Mouse (Mus musculus) layer of hippocampus, adult 8-10 months (tissue): ENCODE measurements at regions not wholly inside any gene's neighbourhood (a gene's known extent, or its start where the extent isn't known, plus 50 kb on each side); places are given as distances from the start of the nearest gene placed in this dataset.
A peak's percentile ranks its signal among the peaks of the same experiment; 100 is the strongest.

Experiments used
- DNase-seq, 2 experiments: peaks; one replicate each; pipeline ENCODE4 v3.0.0; 2022; ENCODE audit warnings: low spot score in 2 of 2

DNA sequence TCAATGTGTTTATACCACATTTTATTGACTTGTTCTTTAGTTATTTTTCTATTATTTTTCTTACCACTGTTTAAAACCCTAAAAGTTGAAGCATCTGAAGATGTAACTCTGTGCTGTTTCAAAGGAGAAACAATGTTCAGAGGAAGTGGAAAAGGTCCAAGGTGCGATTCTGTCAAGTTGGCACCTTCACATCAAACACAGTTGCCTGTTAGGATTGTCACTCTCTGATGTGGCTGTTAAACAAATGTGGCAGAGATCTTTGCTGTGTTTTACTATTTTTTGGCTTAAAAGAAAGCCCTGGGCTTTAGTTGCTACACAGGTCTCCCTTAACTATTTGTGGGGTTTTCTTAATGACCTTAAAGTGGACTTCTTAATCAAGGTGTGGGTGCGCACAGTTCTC lies 190.2 kb upstream of the Cxcr4 start:
- no peak for DNase-seq

DNA sequence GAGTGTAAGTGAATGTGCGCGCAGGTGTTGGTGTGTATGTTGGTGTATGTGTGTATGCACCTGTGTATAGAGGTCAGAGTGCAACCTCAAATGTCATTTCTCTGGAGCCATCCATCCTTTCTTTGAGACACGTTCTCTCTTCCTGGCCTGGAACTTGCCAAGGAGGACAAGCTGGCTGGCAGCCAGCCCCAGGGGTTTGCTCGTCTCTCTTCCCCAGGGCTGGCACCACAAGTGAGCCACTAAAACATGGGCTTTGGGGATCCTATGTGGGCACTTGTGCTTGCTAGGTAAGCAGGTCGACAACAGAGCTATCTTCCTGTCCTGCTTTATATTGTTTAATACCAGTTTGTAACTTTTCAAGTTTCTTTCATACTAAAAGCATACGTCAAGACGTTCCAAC lies 189.8 kb upstream of the Cxcr4 start:
- no peak for DNase-seq

DNA sequence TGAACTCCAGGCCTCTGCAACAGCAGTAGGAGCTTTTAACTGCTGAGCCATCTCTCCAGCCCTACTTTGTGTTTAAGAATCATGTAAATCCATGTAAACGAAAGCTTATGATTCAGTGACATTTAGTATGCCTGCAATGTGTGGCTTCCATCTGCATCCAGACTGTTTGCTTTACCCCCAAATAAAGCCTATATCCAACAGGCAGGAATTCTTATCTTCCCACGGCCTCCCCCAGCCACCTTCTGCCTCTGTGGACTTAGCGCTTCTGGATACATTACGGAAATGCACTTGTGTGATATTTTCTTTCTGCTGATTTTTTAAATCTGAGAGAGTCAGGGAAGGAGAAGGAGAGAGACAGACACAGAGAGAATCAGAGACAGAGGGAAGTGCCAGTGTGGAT lies 189.2 kb upstream of the Cxcr4 start:
- DNase-seq = peak; percentile 34 to 44

DNA sequence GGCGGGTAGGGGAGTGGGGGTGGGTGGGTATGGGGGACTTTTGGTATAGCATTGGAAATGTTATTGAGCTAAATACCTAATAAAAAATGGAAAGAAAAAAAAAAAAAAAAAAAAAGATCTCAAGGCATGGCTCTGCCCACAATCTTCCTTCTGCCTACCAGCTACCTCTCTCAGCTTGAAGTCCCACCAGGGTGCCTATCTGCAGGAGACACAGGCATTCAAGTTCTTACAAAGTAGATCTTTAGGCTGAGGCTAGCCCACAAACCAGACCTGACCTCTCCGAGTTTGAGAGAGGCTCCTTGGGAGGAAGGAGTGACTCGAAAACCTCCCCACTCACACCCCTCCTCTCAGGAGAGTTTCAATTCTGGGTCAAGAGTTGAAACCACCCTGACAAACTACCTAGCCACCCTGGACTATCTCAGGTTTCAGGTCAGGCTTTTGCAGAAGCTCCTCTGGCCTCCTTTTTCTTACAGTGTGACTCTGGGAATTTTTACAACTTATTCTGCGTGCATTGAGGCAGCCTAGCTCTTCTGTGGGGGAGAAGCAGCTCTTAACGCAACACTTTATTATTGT lies 187.6 kb upstream of the Cxcr4 start:
- DNase-seq = no peak

DNA sequence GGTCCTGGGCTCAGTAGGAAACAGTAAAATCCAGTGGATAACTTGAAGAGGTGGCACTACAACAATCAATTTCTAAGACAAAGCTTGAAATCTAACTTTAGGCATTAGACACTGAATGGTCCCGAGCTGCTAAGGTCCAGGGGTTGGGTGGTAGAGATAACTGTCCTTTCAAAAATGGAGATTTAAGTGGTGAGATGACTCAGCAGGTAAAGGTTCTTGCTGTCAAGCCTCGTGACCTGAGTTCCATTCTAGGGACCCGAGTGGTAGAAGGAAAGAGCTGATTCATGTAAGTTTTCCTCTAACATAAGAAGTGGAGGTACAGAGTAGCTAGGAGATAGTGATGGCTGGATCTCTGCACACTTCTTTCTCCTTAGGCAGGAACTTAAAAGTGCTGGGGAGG lies 180.3 kb upstream of the Cxcr4 start:
- DNase-seq = no peak

DNA sequence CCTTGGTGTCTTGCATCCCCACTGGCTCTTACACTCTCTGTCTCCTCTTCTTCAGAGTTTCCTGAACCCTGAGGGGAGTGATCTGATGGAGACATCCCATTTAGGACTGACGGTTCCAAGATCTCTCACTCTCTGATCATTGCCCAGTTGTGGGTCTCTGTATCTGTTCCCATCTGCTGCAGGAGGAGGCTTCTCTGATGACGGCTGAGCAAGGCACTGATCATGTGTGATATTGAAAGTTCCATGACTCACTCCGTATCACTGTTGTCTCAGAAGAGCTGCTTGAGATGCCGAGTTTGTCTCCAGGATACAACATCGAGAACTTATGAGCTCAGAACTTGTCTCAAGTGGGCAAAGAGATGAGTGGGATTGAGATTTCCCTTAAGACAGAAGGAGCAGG lies 178.7 kb upstream of the Cxcr4 start:
- no peak for DNase-seq

DNA sequence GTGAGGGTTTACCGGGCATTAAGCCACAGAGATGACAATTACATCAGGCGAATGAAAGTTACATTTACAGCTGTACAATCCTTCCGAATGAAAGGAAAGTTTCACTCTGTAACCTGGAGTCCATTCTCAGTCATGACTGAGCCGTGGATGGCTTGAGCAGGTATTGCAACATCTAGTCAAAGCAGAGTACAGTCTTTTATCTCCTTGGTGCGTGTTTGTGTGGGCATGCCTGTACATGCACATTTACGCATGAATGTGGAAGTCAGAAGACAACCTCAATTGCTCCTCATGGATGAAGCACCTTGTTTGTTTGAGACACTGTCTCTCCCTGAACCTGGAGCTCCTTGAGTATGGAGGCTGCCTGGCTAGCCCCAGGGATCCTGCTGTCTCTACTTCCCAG lies 175.9 kb upstream of the Cxcr4 start:
- DNase-seq = no peak

DNA sequence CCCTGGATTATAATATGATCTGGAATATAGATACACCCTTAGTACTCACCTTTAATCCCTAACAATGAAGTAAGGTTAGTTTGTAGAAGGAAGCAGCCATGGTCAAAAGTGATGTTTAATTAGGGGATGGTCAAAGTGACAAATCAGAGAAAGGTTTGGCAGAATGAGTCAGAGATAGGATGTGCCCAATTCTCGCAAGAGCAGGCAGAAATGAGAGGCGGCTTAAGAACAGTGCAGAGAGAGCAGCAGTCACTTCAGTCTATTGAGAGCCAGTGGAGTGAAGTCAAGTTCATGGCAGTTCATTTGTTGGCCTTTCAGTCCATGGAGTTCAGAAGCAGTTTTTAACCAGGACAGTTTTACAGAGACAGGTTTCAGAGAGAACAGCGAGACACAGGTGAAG lies 175.3 kb upstream of the Cxcr4 start:
- no peak for DNase-seq

DNA sequence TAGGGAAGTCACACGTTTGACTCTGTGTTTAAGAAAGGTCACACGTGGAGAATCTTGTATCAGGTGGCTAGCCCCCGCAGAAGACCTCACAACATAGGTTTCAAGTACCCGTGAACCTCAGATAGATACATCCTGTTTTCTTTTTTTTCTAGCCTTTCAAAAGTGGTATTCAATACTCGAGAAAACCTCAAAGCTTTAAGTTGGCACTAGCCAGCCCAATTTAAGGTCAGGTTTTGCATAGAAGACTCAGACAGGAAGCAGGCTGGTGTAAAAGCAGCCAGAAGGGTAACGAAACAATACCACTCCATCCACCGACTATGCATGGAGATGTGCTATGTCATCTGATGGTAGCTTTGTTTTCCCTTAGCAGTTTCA lies 174.8 kb upstream of the Cxcr4 start:
- DNase-seq = no peak

DNA sequence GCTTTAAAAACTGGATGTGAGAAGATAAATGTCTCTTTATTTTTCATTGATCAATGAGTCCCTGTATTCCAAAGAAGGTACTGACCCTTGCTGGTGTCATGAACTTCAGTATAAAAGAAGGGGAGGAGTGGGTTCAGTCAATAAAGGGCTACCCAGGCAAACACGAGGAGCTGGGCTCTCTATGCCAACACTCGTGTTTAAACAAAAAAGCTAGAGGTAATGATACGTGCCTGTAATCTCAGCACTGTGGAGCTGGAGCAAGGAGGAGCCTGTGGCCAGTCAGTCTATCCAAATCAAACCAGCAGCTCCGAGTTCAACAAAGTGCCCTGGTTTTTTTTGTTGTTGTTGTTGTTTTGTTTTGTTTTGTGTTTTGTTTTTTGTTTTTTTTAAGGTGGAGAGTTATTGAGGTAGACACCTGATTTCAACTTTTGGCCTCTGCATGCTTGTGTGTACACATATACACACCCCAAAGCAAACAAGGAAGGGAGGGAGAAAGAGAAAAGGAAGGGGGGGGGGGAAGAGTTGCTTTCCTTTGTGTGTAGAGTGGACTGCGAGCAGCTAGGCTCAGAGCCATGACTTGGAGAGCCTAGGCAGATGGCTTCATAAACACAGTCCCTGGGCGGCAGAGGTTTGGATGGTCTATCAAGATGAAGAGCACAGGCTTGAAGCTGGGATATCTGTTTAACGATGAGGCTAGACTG lies 174.2 kb upstream of the Cxcr4 start:
- DNase-seq = no peak

DNA sequence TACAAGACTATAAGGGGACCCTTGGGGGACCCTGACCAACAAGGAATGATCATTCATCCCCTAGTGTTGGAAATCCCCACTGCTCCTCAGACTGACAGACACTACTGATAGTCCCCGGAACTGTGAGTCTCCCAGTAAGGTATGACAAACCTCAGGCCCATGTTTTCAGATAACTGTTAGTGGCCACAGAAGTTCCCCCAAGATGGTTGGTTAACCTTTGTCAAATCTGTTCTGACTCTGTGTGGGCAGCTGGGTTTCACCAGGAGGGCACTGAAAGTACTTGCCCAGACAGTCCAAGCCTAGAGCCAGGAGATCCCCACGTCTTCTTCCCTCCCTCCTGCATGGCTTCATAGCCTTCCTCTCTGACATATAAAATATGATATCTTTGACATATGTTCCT lies 173.5 kb upstream of the Cxcr4 start:
- no peak for DNase-seq

DNA sequence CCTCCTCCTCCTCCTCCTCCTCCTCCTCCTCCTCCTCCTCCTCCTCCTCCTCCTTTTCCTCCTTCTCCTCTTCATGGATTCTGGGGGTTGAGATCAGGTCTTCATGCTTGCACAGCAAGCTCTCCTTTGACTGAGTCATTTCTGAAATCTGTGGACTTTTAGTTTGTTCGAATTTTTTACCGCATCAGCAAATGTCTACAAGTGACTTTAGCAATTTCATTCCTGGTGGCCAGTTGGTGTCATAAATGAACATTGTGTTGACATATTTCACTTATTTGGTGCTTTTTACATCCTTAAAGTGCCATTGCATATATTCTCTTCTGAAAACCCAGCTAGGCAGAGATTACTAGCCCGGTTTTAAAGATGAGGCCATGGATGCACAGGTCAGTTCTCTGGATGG lies 173.0 kb upstream of the Cxcr4 start:
- DNase-seq = no peak

DNA sequence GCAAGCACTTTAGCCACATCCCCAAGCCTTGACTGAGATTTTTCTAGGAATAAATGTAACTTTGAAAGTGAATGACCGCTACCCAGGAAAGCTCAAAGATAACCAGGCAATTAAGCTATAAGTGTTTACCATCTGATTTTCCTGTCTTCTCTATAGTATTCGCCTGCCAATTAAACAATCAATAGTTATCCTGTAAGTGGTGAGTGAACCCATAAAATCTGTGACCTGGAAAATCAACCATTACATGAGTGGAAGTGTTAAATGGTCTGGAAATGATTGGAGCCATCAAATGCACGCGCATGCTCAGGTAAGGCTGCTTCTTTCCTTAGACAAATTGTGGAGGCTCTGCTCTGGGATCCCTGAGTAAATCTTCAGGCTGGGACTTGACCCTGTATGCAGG lies 170.8 kb upstream of the Cxcr4 start:
- no peak for DNase-seq

DNA sequence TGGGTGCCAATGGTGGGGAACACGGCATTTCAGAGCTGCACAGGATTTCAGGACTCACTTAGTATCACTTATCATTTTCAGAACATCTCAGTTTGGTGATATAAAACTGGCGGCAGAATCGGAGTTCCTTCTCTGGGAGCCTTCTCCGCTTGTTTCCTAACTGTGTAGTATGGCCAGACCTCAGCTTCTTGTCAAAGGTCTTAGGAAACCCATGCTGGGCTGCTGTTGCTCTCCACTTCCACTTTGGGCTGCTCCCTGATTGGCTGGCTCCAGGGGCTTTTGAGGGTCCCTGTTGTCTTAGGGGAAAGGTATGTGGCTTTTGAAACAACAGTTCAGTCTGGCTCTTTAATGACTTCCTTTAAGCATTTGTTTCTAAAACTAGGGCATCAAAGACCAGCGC lies 170.0 kb upstream of the Cxcr4 start:
- no peak for DNase-seq

DNA sequence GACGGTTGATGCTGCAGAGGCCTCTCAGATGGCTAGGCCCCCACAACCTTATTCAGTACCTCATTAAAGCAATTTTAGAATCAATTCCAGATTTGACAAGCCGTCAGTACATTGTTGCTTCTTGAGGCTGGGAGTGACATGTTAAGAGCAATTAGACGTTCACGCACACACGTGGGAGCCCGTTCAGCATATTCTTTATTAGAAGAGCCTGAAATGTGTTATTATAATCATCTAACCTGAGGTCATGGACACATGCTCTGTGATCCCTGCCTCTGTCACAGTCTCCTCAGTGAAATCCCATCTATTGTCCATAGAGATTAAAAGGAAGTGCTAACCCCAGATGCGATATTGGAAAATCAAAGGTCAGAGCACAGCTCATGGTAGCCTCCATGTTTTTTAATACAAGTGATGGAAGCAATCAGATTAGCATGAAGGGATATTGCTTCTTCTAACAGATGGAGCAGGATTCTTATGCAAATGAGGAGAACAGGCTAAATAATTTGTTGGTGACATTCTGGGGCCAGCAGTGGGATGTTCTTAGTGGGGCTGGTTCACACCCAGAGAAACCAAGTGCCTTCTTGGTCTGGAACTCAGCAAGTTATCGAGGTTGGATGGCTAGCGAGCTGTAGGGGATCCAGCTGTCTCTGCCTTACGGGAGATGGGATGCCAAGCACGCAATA lies 166.8 kb upstream of the Cxcr4 start:
- DNase-seq = no peak

DNA sequence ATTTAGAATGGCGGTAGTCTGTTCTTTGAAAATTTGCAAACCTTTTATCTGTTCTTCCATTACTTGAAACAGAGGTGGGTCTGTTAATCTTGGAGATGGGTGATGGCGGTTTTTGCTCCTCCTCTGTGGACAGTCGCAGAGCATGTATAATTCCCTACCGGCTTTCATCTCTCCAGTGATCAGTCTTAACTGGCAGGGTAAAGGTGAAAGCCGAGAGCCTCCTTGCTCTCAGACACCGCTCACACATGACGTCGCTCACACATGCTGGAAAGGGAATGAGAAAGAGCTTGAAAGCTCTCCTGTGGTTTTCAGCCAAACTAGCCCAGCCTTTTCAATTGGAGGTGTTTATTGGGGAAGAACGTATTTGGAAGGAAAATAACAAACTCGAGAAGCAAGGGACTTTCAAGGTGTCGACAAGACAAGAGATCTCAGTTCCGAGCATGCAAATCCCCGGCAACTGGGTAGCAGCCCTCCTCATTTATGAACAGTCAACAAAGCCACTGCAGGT lies 166.3 kb upstream of the Cxcr4 start:
- DNase-seq = no peak

DNA sequence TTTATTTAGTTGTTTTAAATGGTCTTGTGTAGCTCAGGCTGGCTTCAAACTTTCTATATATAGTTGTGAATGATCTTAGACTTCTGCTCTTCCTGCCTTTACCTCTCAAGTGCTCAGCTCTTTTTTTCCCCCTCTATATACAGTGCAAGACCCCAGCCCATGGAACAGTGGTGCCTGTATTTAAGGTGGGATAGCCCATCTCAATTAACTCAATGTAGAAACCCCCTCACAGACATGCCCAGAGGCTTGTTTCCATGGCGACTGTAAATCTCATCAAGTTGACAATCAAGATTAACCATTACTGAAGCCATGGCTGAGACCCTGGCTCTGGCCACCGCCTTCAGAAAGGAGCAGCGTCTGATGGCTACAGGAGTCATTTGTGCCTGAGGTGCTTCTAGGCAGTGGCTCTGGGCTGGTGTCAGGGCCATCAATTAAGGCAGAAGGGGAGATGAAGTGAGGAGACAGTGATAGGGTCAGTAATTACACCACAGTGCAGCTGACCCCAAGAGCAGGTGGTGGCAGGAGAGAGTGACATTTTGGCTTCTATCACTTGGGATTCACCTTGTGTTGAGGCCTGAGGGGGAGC lies 161.4 kb upstream of the Cxcr4 start:
- DNase-seq = no peak

DNA sequence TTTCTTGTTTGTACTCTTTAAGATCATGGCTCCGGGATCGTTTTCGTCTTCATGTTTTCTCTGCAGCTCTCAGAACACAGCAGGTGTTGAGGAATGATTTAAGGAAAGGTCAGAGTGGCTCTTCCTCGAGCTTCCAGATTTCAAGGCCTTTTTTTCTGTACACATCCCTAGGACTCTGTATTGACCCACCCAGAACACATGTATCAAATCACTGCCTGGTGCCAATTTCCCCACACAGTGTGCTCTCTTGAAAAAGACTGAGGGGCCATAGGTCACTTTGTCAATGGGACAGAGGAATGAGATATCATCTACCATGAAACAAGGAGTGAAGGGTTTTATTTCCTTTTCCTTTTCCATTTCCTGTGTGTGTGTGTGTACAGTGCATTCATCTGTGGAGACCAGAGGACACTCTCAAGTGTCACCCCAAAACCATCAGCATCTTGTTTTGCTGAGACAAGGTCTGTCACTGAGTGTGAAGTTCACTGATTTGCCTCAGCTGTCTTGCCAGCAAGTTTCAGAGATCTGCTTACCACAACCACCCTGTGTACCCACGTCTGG lies 157.4 kb upstream of the Cxcr4 start:
- DNase-seq = no peak

DNA sequence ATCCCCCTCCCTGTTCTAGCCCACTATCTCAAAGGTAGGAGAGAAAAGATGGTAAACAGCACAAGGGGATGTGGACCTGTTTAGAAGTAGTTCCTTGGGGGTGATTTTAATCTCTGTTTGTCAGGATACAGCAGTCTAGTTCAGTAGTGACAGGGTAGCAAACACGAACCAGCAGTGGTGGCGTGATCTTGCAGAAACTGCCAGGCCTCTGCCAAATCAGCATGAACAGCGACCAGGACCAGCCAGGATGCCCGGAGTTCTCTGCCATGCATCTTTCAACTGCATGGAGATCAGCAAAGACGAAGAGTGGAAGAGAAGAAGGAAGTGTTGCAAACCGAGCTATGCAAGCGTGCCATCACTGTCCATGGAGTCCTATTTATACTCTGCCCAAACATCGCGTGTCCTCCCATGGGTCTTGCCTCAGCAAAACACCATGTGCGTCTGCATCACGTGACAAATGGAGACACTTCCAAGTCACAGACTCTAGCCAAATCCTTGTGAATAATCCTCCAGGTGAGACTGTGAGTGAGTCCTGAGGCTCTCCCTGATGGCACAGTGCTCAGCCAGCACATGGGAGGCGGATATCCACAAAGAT lies 155.2 kb upstream of the Cxcr4 start:
- no peak for DNase-seq

DNA sequence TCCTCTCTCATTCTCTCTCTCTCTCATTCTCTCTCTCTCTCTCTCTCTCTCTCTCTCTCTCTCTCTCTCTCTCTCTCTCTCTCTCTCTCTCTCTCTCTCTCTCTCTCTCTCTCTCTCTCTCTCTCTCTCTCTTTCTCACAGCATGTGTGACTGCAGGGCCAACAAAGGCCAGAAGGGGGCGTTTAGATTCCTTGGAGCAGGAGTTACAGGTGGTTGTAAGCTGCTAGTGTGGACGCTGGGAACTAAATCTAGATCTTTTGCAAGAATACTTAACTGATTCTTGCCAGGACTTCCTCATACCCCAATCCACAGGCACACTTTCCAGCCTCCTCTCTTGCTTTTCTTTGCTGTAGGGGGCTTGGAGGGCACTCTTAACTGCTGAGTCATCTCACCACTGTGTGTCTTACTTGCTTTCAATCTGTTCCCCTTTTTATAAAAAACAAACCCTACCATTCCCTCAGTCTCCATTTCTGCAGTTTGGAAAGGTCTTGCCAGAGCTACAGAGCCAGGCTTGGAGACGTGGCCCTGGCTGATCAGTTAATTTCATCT lies 154.4 kb upstream of the Cxcr4 start:
- no peak for DNase-seq

DNA sequence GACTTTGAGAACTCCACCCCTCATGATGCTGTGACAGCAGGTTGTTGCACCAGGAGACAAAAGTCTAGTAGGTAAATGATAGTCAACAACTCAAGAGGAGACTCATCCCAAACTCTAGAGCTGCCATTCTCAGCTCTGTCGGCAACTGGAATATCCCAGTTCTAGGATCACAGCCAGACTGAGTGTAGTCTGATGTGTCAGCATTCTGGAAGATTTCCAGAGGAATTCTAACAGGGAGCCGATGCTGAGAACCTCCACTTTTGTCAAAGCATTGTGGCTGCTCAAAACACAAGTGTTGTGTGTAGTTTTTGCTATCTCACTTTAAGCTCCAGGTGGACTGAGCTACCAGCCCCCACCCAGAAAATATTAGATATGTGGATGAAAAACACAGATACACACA lies 148.5 kb upstream of the Cxcr4 start:
- DNase-seq = peak; percentile 19 to 34

DNA sequence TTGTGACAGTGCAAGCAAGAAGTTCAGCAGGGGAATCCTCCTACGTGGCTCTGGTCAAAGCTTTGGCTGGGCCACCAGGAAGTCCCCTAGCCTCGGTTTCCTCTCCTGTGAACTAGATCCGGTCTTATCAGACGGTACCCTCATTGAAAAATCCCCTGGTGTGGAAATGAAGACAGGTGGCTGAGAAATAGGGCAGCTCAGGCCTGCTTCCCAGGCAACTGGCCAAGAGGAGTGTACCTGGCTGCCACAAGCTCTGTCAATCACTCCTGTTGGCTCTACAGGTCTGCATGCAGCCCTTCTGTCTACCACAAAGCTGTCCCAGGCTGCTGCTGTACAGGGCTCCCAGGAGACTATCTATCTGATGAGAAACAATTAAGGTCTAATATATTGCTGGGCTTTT lies 146.1 kb upstream of the Cxcr4 start:
- DNase-seq = no peak
